Mouse (Mus musculus): ENCODE measurements around the gene Gm17490. TPM values are rescaled to one million over a fixed set of nuclear protein-coding genes. Genes with fewer than 3 reads are reported as not detected.

Gene Gm17490
- polyA plus RNA-seq, 1 experiment from 2014 or later = not detected

DNA sequence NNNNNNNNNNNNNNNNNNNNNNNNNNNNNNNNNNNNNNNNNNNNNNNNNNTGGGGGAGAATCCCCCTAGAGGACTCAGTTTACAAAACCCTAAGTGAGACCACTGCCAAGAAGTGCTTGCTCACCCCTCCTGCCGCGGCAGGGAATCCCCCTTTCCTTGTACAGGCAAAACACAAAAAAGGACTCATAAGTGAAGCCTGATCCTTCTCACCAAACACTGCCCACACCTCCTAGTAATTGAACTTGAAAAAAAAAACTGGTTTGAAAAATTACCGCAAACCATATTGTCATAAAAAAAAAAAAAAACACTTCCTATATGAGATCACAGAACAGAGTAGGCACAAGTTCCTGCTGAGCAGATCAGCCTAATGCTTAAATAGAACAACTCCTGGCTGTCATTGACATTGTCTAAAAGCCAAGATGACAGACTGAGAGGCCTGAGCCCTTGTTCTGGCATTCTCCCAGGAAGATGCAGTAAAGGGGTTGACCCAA is 16.4 kb upstream of the Gm17490 start, which contains the start of gene Il2ra:
Il2ra (plus strand) TSS at position 357 of the 491 bp plus-strand sequence.
- H3K9ac ChIP-seq (ENCODE audit: low read depth, low read length) = no peak within 1 kb of the TSS
- 90% methylated on average over 3 of the region's 3 CpGs for WGBS
- no peak within 1 kb of the TSS for H3K4me2 ChIP-seq (ENCODE audit: low read length)
- H3K4me1 ChIP-seq (ENCODE audit: control insufficient read depth, insufficient read depth, low read length) = no peaks in the 10 kb centered on the region
- H3K9me3 ChIP-seq (replicated peaks; ENCODE audit: control insufficient read depth, low read length, poor library complexity, severe bottlenecking) = no peaks in the 10 kb centered on the region
- no peaks in the 10 kb centered on the region for H3K27me3 ChIP-seq (ENCODE audit: control insufficient read depth, insufficient read depth, low read depth, low read length)
- no peak for ATAC-seq
- H3K4me3 ChIP-seq (ENCODE audit: low read depth, low read length) = no peak within 1 kb of the TSS
- no peak within 1 kb of the TSS for H3K27ac ChIP-seq (ENCODE audit: low read length)
- no peaks in the 10 kb centered on the region for H3K36me3 ChIP-seq (ENCODE audit: control insufficient read depth, insufficient read depth, low read length)

GRCm38 (mm10) chr2:11637115-11637514 is 11.1 kb upstream of the Gm17490 start:
- WGBS = 65% methylated on average over 1 of the region's 1 CpGs
- H3K4me2 ChIP-seq (ENCODE audit: low read length) = no peak overlapping the region
- no peak overlapping the region for H3K9ac ChIP-seq (ENCODE audit: low read depth, low read length)
- H3K36me3 ChIP-seq (ENCODE audit: control insufficient read depth, insufficient read depth, low read length) = no peaks in the 10 kb centered on the region
- no peaks in the 10 kb centered on the region for H3K27me3 ChIP-seq (ENCODE audit: control insufficient read depth, insufficient read depth, low read depth, low read length)
- H3K4me1 ChIP-seq (ENCODE audit: control insufficient read depth, insufficient read depth, low read length) = no peaks in the 10 kb centered on the region
- ATAC-seq = no peak
- no peak overlapping the region for H3K27ac ChIP-seq (ENCODE audit: low read length)
- no peaks in the 10 kb centered on the region for H3K9me3 ChIP-seq (replicated peaks; ENCODE audit: control insufficient read depth, low read length, poor library complexity, severe bottlenecking)
- H3K4me3 ChIP-seq (ENCODE audit: low read depth, low read length) = no peak overlapping the region

DNA sequence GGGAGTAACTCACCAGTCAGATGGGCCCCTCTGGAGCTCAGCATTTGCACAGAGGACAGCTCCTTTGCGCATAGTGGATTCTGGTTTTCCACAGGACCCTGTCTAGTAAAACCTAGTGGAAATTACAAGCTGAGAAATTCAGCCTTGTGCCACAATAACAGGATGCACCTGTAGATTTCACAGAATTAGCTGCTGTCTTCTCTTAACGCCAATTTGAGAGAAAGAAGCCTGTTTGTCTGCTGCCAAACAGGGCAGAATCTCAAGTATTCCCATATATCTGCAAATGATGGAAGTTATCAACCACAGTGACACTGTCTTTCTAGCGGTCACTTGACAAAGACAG is 10.0 kb upstream of the Gm17490 start:
- Histone ChIP-seq H3K9ac (ENCODE audit: low read depth, low read length) (no peak overlapping the region), H3K27ac (ENCODE audit: low read length) (no peak overlapping the region), H3K9me3 (replicated peaks; ENCODE audit: control insufficient read depth, low read length, poor library complexity, severe bottlenecking) (no peaks in the 10 kb centered on the region), H3K4me1 (ENCODE audit: control insufficient read depth, insufficient read depth, low read length) (no peaks in the 10 kb centered on the region), H3K4me3 (ENCODE audit: low read depth, low read length) (no peak overlapping the region), H3K27me3 (ENCODE audit: control insufficient read depth, insufficient read depth, low read depth, low read length) (no peaks in the 10 kb centered on the region), H3K4me2 (ENCODE audit: low read length) (no peak overlapping the region), H3K36me3 (ENCODE audit: control insufficient read depth, insufficient read depth, low read length) (no peaks in the 10 kb centered on the region)
- no peak for ATAC-seq
- WGBS = 80% methylated on average over 3 of the region's 3 CpGs

GRCm38 (mm10) chr2:11635471-11636137 is 9.5 kb upstream of the Gm17490 start:
- WGBS = 98% methylated on average over 5 of the region's 5 CpGs

DNA sequence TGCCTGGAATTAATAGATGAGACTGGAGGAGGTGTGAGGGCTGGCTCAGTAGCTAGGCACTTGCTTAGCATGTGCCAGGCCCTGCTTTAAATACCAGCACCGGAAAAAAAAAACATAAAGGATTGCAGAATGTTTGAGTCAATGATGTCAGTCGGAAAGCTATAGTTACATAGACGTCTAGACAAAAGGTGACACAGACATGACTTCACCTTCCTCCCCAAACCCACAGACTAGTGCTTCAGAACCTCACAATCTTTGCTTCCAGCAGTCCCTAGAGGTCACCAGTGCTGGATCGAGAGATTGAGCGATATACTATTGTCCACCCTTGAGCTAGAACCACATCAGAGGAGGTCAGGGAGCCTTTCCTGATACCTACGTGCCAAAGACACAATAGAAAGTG is 9.0 kb upstream of the Gm17490 start:
- no peaks in the 10 kb centered on the region for H3K4me1 ChIP-seq (ENCODE audit: control insufficient read depth, insufficient read depth, low read length)
- no peaks in the 10 kb centered on the region for H3K27me3 ChIP-seq (ENCODE audit: control insufficient read depth, insufficient read depth, low read depth, low read length)
- H3K27ac ChIP-seq (ENCODE audit: low read length) = no peak overlapping the region
- ATAC-seq = no peak
- no peak overlapping the region for H3K4me2 ChIP-seq (ENCODE audit: low read length)
- H3K36me3 ChIP-seq (ENCODE audit: control insufficient read depth, insufficient read depth, low read length) = no peaks in the 10 kb centered on the region
- WGBS = 87% methylated on average over 6 of the region's 6 CpGs
- no peak overlapping the region for H3K9ac ChIP-seq (ENCODE audit: low read depth, low read length)
- H3K4me3 ChIP-seq (ENCODE audit: low read depth, low read length) = no peak overlapping the region
- no peaks in the 10 kb centered on the region for H3K9me3 ChIP-seq (replicated peaks; ENCODE audit: control insufficient read depth, low read length, poor library complexity, severe bottlenecking)

More at GRCm38 (mm10) chr2:11635471-11636137, 9.5 kb upstream of the Gm17490 start:
- Histone ChIP-seq H3K27ac (ENCODE audit: low read length) (no peak overlapping the region), H3K9me3 (replicated peaks; ENCODE audit: control insufficient read depth, low read length, poor library complexity, severe bottlenecking) (no peaks in the 10 kb centered on the region), H3K36me3 (ENCODE audit: control insufficient read depth, insufficient read depth, low read length) (no peaks in the 10 kb centered on the region), H3K9ac (ENCODE audit: low read depth, low read length) (no peak overlapping the region), H3K4me3 (ENCODE audit: low read depth, low read length) (no peak overlapping the region), H3K4me2 (ENCODE audit: low read length) (no peak overlapping the region), H3K27me3 (ENCODE audit: control insufficient read depth, insufficient read depth, low read depth, low read length) (no peaks in the 10 kb centered on the region), H3K4me1 (ENCODE audit: control insufficient read depth, insufficient read depth, low read length) (no peaks in the 10 kb centered on the region)
- no peak for ATAC-seq

DNA sequence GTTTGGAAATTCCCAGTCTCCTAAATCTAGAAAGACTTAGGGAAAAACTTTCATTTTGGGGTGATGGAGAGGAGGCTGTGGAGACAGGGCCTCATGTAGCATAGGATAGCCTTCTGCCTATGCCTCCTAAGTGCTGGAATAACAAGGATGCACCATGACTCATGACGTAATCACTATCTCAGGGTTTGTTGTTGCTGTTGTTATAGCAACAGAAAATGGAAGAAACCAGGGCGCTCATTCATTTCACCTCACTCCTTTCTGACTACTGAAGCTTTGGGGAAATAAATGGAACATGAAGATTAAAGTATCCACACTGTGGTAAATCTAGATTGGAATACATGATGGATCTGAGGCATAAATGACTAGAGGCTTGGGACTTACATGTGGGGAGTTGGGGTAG is 2.3 kb downstream of the Gm17490 start:
- no peaks in the 10 kb centered on the region for H3K4me1 ChIP-seq (ENCODE audit: control insufficient read depth, insufficient read depth, low read length)
- H3K4me2 ChIP-seq (ENCODE audit: low read length) = no peak overlapping the region
- no peaks in the 10 kb centered on the region for H3K27me3 ChIP-seq (ENCODE audit: control insufficient read depth, insufficient read depth, low read depth, low read length)
- 88% methylated on average over 2 of the region's 2 CpGs for WGBS
- H3K27ac ChIP-seq (ENCODE audit: low read length) = no peak overlapping the region
- H3K9ac ChIP-seq (ENCODE audit: low read depth, low read length) = no peak overlapping the region
- no peaks in the 10 kb centered on the region for H3K36me3 ChIP-seq (ENCODE audit: control insufficient read depth, insufficient read depth, low read length)
- H3K4me3 ChIP-seq (ENCODE audit: low read depth, low read length) = no peak overlapping the region
- ATAC-seq = no peak
- no peaks in the 10 kb centered on the region for H3K9me3 ChIP-seq (replicated peaks; ENCODE audit: control insufficient read depth, low read length, poor library complexity, severe bottlenecking)

DNA sequence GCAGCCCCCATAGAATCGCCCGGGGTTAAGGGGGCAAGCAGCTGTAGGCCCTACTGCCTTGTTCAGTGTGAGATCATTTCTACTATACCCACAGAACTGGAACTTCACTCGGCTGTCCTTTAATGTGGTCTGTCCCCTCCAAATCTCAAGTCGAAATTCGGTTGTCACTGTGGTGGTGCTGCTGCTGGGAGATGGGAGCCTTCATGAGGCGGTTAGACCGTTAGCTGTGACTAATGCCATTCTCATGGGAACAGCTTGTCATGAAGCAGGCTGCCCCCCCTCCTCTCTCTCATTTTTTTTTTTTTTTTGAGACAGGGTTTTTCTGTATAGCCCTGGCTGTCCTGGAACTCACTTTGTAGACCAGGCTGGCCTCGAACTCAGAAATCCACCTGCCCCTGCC is 2.9 kb downstream of the Gm17490 start:
- no peaks in the 10 kb centered on the region for H3K36me3 ChIP-seq (ENCODE audit: control insufficient read depth, insufficient read depth, low read length)
- H3K4me3 ChIP-seq (ENCODE audit: low read depth, low read length) = no peak overlapping the region
- no peaks in the 10 kb centered on the region for H3K4me1 ChIP-seq (ENCODE audit: control insufficient read depth, insufficient read depth, low read length)
- H3K27ac ChIP-seq (ENCODE audit: low read length) = no peak overlapping the region
- no peak overlapping the region for H3K9ac ChIP-seq (ENCODE audit: low read depth, low read length)
- no peaks in the 10 kb centered on the region for H3K9me3 ChIP-seq (replicated peaks; ENCODE audit: control insufficient read depth, low read length, poor library complexity, severe bottlenecking)
- H3K4me2 ChIP-seq (ENCODE audit: low read length) = no peak overlapping the region
- H3K27me3 ChIP-seq (ENCODE audit: control insufficient read depth, insufficient read depth, low read depth, low read length) = no peaks in the 10 kb centered on the region
- no peak for ATAC-seq
- 86% methylated on average over 7 of the region's 8 CpGs for WGBS

- Histone ChIP-seq H3K4me2 (ENCODE audit: low read length) (no peak overlapping the region), H3K9me3 (replicated peaks; ENCODE audit: control insufficient read depth, low read length, poor library complexity, severe bottlenecking) (peaks cover 4% of the 10 kb centered on the region; the same call in 1 of the 2 replicates), H3K36me3 (ENCODE audit: control insufficient read depth, insufficient read depth, low read length) (no peaks in the 10 kb centered on the region), H3K27me3 (ENCODE audit: control insufficient read depth, insufficient read depth, low read depth, low read length) (no peaks in the 10 kb centered on the region), H3K4me3 (ENCODE audit: low read depth, low read length) (no peak overlapping the region), H3K27ac (ENCODE audit: low read length) (no peak overlapping the region), H3K4me1 (ENCODE audit: control insufficient read depth, insufficient read depth, low read length) (no peaks in the 10 kb centered on the region), H3K9ac (ENCODE audit: low read depth, low read length) (no peak overlapping the region)
- WGBS = 85% methylated on average over 2 of the region's 2 CpGs
- no peak for ATAC-seq
These were observed 6.5 kb downstream of the Gm17490 start for GRCm38 (mm10) chr2:11619598-11619997.

DNA sequence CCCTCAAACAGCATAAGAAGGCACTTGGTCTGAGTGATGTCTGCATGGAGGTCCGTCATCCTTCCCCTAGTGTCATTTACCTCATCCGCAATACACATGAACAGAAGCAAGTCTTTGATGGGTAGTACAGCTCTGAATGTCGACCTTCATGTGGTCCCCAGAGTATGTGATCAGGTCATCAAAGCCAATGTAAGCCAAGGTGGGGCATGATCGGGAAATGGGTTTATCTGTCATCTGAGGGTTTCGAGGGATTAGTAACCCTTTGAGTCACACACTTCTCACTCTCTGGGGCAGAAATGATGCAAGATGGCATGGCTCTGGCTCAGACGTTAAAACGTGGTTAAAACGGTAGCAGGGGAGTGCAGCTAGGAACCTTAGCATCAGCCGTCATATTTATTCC is 9.2 kb downstream of the Gm17490 start:
- no peak overlapping the region for H3K9ac ChIP-seq (ENCODE audit: low read depth, low read length)
- H3K27ac ChIP-seq (ENCODE audit: low read length) = no peak overlapping the region
- peaks cover 4% of the 10 kb centered on the region; the same call in 1 of the 2 replicates for H3K9me3 ChIP-seq (replicated peaks; ENCODE audit: control insufficient read depth, low read length, poor library complexity, severe bottlenecking)
- H3K4me1 ChIP-seq (ENCODE audit: control insufficient read depth, insufficient read depth, low read length) = no peaks in the 10 kb centered on the region
- no peaks in the 10 kb centered on the region for H3K36me3 ChIP-seq (ENCODE audit: control insufficient read depth, insufficient read depth, low read length)
- no peak for ATAC-seq
- no peak overlapping the region for H3K4me3 ChIP-seq (ENCODE audit: low read depth, low read length)
- no peaks in the 10 kb centered on the region for H3K27me3 ChIP-seq (ENCODE audit: control insufficient read depth, insufficient read depth, low read depth, low read length)
- WGBS = 91% methylated on average over 9 of the region's 9 CpGs
- H3K4me2 ChIP-seq (ENCODE audit: low read length) = no peak overlapping the region
